In genomic region chr12:100300446-100300845, GRCm38 (mm10) we compare ENCODE assay signal across 21 mouse cellular contexts.
DNase-seq lines count a peak whose midpoint lies in the region; ATAC-seq and TF ChIP-seq lines count a peak whose summit lies in the region.
"Had no signal": no experiment of that assay in that cellular context is flagged by ENCODE, and none has a peak within 500 bp of the region (broad histone marks: within the 10 kb centered on the region; RNA-seq: fewer than 3 reads in every experiment).

No protein-coding gene starts in this region.

- no peak for DNase-seq in layer of hippocampus, adult 2 months (ENCODE audit: low spot score in 2 of 2)
- no peak for DNase-seq in layer of hippocampus, postnatal 10 days (ENCODE audit: low spot score in 2 of 2)
- DNase-seq in neural tube, embryonic 10.5 days (ENCODE audit: extremely low spot score, low spot score), result no peak
- DNase-seq: adrenal gland, adult 8-10 months; adrenal gland, postnatal 25 days; cerebellum, adult 11-12 months; cerebellum, adult 8-10 months; cerebellum, postnatal 14 days; gastrocnemius, adult 2 months; gastrocnemius, postnatal 14 days; heart, adult 11 months had no signal

- H3K36me3 ChIP-seq in forebrain, embryonic 13.5 days (ENCODE audit: poor library complexity, severe bottlenecking), result peaks cover 27% of the 10 kb centered on the region; the same call in 1 of the 2 replicates
- no peaks in the 10 kb centered on the region; the same call in 1 of the 2 replicates for H3K36me3 ChIP-seq in forebrain, embryonic 15.5 days
- peaks cover 18% of the 10 kb centered on the region for H3K36me3 ChIP-seq in neural tube, embryonic 12.5 days

- no peak overlapping the region for H3K4me2 ChIP-seq in forebrain, embryonic 13.5 days
- no peak overlapping the region for H3K4me2 ChIP-seq in forebrain, embryonic 15.5 days (replicated peaks)
- no peak overlapping the region for H3K4me2 ChIP-seq in neural tube, embryonic 12.5 days (replicated peaks)
- H3K4me2 ChIP-seq: heart, embryonic 11.5 days; hindbrain, embryonic 12.5 days had no signal

- TF ChIP-seq CTCF in layer of hippocampus, adult 2 months (conservative IDR thresholded peaks at IDR 0.05), result no peak

- H3K27me3 ChIP-seq in forebrain, embryonic 13.5 days, result no peaks in the 10 kb centered on the region
- H3K27me3 ChIP-seq in forebrain, embryonic 15.5 days, result no peaks in the 10 kb centered on the region
- no peaks in the 10 kb centered on the region for H3K27me3 ChIP-seq in neural tube, embryonic 12.5 days (replicated peaks)
- H3K27me3 ChIP-seq: hindbrain, embryonic 12.5 days had no signal

- no peak overlapping the region for H3K9ac ChIP-seq in forebrain, embryonic 13.5 days
- H3K9ac ChIP-seq in forebrain, embryonic 15.5 days (replicated peaks), result no peak overlapping the region
- no peak overlapping the region for H3K9ac ChIP-seq in neural tube, embryonic 12.5 days
- H3K9ac ChIP-seq: hindbrain, embryonic 12.5 days had no signal

- no peak overlapping the region for H3K4me3 ChIP-seq in forebrain, embryonic 13.5 days
- no peak overlapping the region for H3K4me3 ChIP-seq in forebrain, embryonic 15.5 days
- H3K4me3 ChIP-seq in layer of hippocampus, adult 2 months, result no peak overlapping the region
- no peak overlapping the region for H3K4me3 ChIP-seq in neural tube, embryonic 12.5 days
- H3K4me3 ChIP-seq: forebrain, embryonic 10.5 days; gastrocnemius, adult 2 months; hindbrain, embryonic 12.5 days had no signal

- 0 out of 2 replicates have a peak, but pooled peaks have one; percentile 46 for ATAC-seq in forebrain, embryonic 13.5 days
- ATAC-seq in forebrain, embryonic 15.5 days (replicated peaks), result no peak
- ATAC-seq in neural tube, embryonic 12.5 days (ENCODE audit: low FRiP score, low read depth), result peak; percentile 51; the same call in 1 of the 2 replicates
- ATAC-seq: activated CD4-positive, CD25-positive, alpha-beta regulatory T cell, adult 4 months; forebrain, embryonic 16.5 days; hindbrain, embryonic 16.5 days; inflammation-experienced regulatory T-cells, adult 6 months had no signal

- H3K27ac ChIP-seq in forebrain, embryonic 13.5 days, result no peak overlapping the region
- H3K27ac ChIP-seq in forebrain, embryonic 15.5 days (replicated peaks), result no peak overlapping the region
- peak overlapping the region; percentile 39; the same call in 1 of the 2 replicates for H3K27ac ChIP-seq in layer of hippocampus, adult 2 months
- H3K27ac ChIP-seq in neural tube, embryonic 12.5 days, result no peak overlapping the region
- H3K27ac ChIP-seq: forebrain, embryonic 10.5 days; hindbrain, embryonic 12.5 days had no signal

- 0 out of 2 replicates have a peak, but pooled peaks cover 6% of the 10 kb centered on the region for H3K9me3 ChIP-seq in forebrain, embryonic 13.5 days (replicated peaks)
- no peaks in the 10 kb centered on the region for H3K9me3 ChIP-seq in forebrain, embryonic 15.5 days
- no peaks in the 10 kb centered on the region for H3K9me3 ChIP-seq in neural tube, embryonic 12.5 days
- H3K9me3 ChIP-seq: forebrain, embryonic 10.5 days; hindbrain, embryonic 12.5 days had no signal

- H3K4me1 ChIP-seq in forebrain, embryonic 13.5 days, result peaks cover 17% of the 10 kb centered on the region
- peaks cover 4% of the 10 kb centered on the region; the same call in 1 of the 2 replicates for H3K4me1 ChIP-seq in forebrain, embryonic 15.5 days
- peaks cover 16% of the 10 kb centered on the region for H3K4me1 ChIP-seq in neural tube, embryonic 12.5 days

- WGBS in forebrain, embryonic 13.5 days, result 85% methylated on average over 5 of the region's 5 CpGs
- 88% methylated on average over 5 of the region's 5 CpGs for WGBS in forebrain, embryonic 15.5 days
- WGBS in neural tube, embryonic 12.5 days, result 81% methylated on average over 5 of the region's 5 CpGs
